Mouse (Mus musculus) MN1 (cell line): ENCODE measurements around the gene Tinagl1.

ENCODE experiments used
- DNase-seq: peaks from one replicate; pipeline ENCODE4 v3.0.0-alpha.2; 2016; ENCODE audit warnings: low spot score

Tinagl1 gene

DNA sequence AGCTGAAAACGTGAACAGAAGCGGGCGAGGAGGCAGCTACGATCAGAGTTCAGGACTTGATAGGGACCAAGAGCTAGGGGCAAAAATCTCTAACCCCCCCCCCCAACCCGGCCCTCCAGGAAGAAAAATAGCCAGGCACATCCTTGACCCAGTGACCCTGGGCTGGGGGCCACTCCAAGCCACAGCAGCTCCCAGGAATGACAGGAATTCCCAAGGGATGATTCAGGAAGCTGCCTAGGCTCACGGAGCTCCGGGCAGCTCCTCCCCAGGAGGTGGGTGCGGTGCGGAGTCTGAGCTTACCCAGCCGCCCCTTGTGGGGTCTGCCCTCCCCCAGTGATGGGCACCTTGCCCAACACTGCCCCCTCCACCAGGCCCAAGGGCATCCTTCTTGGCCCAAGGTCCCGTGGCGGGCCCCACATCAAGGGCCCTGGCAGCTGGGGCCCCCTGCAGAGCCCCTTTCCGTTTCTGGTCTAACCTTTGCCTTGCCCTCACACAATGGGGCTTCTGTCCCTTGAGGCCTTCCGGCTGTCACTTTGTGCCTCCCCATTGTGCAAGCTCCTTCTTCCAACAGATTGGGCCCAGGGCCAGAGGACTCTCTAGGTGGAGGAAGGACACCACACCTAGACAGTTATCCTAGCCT is at the start of gene Tinagl1:
Gene Tinagl1, minus strand, starts transcription at position 51 of the 640 bp plus-strand sequence.
- peak; percentile 43 for DNase-seq

DNA sequence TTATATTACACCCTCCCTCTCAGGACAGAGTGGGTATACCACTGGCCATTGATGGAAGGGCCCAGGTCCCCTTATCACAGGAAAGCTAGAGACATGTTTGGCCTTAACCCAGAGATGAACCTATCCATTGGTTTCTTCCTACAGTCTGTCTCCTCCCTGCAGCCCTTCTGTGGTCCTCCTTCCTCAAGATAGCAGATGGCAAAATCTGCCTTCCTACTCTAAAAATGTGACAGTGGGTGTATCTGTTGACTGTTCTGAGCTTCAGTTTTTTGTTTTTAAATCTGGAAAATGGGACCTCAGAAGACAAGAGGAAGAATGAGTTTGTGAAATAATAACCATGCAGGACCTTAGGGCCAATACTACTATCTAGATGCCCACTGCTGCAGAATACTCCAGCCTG is 49.1 kb upstream of the Tinagl1 start:
- no peak for DNase-seq

GRCm38 (mm10) chr4:130222179-130222578 is 47.3 kb upstream of the Tinagl1 start, which contains the start of gene Gm853:
Gene Gm853, minus strand, starts transcription at chr4:130222401.
- no peak for DNase-seq

DNA sequence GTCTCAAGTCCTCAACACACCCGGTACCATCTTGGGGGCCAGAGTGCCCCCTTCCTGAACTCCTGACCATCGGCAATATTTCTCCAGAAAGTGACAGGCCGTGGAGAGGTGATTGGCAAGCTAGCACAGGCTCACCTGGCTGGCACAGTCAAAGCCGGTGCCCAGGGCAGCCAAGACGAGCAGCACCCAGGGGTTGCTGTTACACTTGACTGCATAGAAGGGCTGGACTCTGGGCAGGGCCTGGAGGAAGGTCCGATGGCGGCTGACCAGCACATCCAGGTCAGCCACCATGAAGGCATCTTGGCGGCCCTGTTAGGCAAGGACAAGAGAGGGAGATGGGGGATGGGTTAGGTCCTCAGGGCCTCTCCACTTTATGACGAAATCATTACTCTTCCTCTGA is 45.3 kb upstream of the Tinagl1 start:
- no peak for DNase-seq

DNA sequence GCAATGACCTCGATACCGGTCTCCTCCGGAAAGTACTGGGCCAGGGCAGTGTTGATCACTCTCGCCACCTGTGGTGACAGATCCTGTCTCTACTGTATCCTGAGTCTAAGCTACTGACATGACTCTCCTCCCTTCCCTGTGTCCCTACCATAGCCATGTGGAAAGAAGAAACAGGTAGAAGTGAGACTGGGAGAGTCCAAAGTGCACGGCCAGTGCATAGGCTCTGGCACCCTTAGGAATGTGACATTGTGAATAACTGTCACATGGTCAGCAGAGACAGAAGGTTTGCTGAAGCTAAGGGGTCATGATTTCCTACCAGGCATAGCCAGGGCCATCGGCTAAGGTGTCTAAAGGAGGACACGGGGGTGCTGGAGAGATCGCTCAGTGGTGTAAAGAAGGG is 40.5 kb upstream of the Tinagl1 start:
- DNase-seq, result no peak

GRCm38 (mm10) chr4:130213857-130214256 is 38.9 kb upstream of the Tinagl1 start:
- DNase-seq, result no peak

GRCm38 (mm10) chr4:130213197-130213596 is 38.3 kb upstream of the Tinagl1 start:
- no peak for DNase-seq

DNA sequence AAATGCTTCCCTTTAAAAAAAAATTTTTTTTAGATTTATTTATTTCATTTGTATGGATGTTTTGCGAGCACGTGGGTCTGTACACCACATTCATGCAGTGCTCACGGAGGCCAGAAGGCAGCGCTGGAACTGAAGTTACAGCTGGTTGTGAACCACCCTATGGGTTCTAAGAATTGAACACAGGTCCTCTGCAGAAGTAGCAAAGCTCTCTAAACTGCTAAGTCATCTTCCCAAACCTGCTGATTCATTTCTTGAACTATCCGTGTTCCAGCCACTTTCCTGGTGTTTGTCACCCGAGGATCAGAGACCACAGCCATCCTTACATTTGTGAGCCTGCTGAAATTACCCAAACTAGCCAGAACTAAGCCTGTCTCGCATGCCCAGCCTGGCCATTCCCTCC is 37.5 kb upstream of the Tinagl1 start:
- no peak for DNase-seq

DNA sequence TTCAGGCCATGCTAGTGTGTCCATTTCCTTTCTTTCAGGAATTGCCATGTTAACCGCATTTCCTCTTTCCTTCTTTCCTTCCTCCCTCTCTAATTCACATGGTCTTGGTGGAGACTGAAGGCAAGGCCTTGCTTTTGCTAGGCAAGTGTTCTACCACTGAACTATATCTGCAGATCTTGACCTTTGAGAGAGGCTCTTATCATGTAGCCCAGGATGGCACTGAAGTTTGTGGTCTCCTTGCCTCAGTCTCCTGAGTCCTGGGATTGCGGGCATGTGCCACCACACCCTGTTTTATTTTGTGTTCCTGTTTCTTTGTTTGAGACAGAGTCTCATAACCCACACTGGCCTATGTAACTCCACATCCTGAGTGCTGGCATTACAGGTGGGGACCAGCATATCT is 36.9 kb upstream of the Tinagl1 start:
- DNase-seq, result no peak

- DNase-seq, result peak; percentile 82
Observed at GRCm38 (mm10) chr4:130198694-130199670, 24.1 kb upstream of the Tinagl1 start.

- no peak for DNase-seq
Observed at GRCm38 (mm10) chr4:130196542-130196941, 21.6 kb upstream of the Tinagl1 start.

GRCm38 (mm10) chr4:130195924-130196323 is 21.0 kb upstream of the Tinagl1 start:
- no peak for DNase-seq

DNA sequence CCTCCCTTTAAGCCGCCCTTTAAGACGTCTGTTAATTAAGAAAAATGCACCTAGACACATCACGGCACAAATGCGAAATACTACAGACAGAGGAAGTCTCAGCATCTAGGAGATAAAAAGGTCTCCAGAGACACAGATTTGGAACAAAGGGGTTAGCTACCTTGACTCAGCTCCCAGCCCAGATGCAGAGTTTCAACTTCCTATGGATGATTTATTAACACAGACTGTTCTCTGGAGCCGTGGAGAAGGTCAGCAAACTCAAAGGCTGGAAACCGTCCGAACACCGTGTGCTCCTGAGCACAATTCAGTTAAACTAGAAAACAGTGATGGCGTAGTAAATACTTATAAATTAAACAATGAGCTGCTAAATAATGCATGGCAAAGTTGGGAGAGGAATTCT is 17.3 kb upstream of the Tinagl1 start:
- DNase-seq, result peak; percentile 33

GRCm38 (mm10) chr4:130189606-130190005 is 14.7 kb upstream of the Tinagl1 start:
- DNase-seq, result no peak

- peak; percentile 86 for DNase-seq
Observed at GRCm38 (mm10) chr4:130188806-130189297, 13.9 kb upstream of the Tinagl1 start.

- DNase-seq, result no peak
Observed at GRCm38 (mm10) chr4:130186891-130187290, 12.0 kb upstream of the Tinagl1 start.

DNA sequence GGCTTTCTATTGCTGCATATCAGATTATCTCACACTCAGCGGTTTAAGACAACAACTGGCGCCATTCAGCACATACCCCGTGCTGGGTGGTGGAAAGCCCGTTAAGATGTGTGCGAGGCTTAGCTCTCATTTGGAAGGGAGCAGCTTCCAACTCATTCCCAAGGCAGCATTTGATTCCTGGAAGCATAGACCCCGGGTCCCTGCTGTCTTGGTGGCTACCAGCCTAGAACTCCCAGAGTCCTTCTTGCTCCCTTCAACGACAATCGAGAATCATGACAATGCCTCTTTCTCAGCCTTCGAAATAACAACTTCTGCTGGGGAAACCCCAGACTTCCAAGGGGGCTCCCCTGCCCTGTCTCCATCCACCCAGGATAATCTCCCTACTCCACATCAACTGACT is 11.5 kb upstream of the Tinagl1 start:
- DNase-seq, result no peak

GRCm38 (mm10) chr4:130183879-130184278 is 9.0 kb upstream of the Tinagl1 start:
- no peak for DNase-seq

DNA sequence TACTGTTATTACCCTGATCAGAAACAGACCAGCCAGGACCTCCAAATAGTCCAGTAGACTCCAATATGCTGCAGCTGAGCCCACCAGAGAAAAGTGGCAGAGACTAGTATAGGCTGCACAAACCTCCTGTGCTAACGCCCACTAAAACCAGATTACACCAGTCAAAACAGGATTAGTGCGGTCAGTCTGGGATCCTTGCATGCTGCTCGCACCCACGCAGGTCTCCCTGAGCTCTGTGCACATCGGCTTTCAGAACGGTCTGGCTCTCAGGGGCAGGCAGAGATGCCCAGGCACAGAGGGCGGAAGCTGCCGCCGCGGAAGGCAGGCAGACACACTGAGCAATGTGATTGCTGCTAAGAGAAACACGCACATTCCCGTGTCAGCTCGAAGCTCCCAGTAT is 8.1 kb upstream of the Tinagl1 start:
- DNase-seq, result peak; percentile 56

GRCm38 (mm10) chr4:130181886-130182285 is 7.0 kb upstream of the Tinagl1 start:
- no peak for DNase-seq

GRCm38 (mm10) chr4:130180909-130181602 is 6.1 kb upstream of the Tinagl1 start:
- no peak for DNase-seq

- DNase-seq, result no peak
Observed at GRCm38 (mm10) chr4:130179876-130180275, 5.0 kb upstream of the Tinagl1 start.
